Mouse (Mus musculus) megakaryocyte progenitor cell, adult 5-6 weeks (primary cell): ENCODE results near the gene Faap24. TPM values are rescaled to one million over a fixed set of nuclear protein-coding genes. Genes with fewer than 3 reads are reported as not detected.

Experiments
- ATAC-seq: replicated peaks from 2 replicates; pipeline ENCODE4 v1.8.0; 2016; ENCODE audit warnings: mild to moderate bottlenecking, moderate TSS enrichment, inconsistent platforms; ENCODE audit not compliant: poor library complexity
- total RNA-seq, 2 experiments: library from RNA; stranded (forward) in 1 of 2; stranded (reverse) in 1 of 2; fragments of 157-497, 149-512 nt in 1 of 2; fragments of 200-1000 nt in 1 of 2; gene quantifications; 2 replicates each; pipeline versions ENCODE4 v1.2.3 to v1.2.4; 2015 to 2017

Gene Faap24
- total RNA-seq (2015) (17.2 and 24.1 TPM in 2 replicates), total RNA-seq (2017) (16.3 and 18.9 TPM in 2 replicates)

DNA sequence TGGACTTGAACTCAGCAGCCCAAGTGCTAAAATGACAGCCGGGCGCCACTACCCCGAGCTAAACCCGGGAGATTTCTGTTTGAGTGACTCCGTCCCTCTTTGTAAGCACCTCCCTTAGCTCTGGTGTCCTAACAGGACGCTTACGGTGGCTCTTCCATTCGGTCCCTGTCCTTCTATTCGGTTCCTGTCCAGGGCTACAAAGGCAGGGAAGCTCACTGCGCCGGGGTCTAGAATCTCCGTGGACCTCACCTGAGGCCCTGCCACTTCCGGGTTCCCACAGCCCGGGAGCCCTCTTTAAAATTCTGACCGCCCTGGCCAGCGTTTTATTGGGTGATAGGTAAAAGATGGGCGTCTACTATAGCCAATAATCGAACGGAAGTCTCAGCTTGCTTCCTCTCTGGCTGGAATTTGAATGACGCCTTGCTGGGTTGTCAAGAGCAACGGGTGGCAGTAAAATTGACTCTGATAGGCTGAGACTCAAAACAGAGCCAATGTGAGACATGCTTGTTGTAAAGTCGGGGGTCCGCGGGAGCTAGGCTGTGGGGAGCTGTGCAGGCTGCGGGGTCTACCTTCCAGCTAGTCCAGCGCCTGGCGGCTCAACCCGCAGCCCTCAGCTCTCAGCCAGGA is at the start of gene Faap24, which contains the start of gene Cep89:
Gene Faap24, minus strand, starts transcription at position 295 of the 627 bp plus-strand sequence.
Gene Cep89, plus strand, starts transcription at position 494 of the 627 bp plus-strand sequence.
- peak; percentile 91 for ATAC-seq

DNA sequence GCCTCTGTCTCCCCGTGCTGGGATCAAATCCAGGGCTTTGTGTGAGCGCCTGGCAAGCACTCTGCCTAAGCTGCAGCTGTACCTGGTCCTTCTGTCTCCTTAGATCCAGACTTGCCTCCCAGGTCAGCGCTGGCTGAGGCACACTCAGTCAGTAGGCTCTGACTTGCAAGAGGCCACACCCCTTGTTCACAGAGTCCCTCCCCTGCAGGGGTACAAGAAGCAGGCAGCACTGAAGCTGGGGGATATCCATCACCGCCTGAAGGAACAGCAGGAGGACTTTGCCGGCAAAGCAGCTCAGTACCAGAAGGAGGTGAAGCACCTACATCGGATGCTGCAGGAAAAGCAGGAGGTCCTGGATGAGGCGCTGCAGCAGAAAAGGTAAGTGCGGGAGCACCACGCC is 38.6 kb upstream of the Faap24 start:
- ATAC-seq: no peak

GRCm38 (mm10) chr7:35428146-35428545 is 31.5 kb upstream of the Faap24 start:
- ATAC-seq: no peak

- peak; percentile 57 for ATAC-seq
Measured at GRCm38 (mm10) chr7:35423071-35423470, 26.4 kb upstream of the Faap24 start.

DNA sequence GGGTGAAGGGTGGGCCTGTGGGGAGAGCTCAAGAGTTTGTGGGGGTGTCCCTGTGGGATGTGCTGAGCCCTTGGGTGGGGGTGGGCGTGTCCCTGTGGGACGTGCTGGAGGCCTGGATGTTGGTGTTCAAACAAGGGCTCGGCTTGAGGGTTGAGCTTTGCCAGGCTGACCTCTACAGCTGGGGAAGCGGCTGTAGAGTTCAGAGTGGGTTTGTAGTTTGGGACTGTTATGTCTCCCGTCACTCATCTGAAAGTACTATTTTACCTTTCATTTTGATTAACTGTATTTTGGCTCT is 20.0 kb upstream of the Faap24 start:
- no peak for ATAC-seq

DNA sequence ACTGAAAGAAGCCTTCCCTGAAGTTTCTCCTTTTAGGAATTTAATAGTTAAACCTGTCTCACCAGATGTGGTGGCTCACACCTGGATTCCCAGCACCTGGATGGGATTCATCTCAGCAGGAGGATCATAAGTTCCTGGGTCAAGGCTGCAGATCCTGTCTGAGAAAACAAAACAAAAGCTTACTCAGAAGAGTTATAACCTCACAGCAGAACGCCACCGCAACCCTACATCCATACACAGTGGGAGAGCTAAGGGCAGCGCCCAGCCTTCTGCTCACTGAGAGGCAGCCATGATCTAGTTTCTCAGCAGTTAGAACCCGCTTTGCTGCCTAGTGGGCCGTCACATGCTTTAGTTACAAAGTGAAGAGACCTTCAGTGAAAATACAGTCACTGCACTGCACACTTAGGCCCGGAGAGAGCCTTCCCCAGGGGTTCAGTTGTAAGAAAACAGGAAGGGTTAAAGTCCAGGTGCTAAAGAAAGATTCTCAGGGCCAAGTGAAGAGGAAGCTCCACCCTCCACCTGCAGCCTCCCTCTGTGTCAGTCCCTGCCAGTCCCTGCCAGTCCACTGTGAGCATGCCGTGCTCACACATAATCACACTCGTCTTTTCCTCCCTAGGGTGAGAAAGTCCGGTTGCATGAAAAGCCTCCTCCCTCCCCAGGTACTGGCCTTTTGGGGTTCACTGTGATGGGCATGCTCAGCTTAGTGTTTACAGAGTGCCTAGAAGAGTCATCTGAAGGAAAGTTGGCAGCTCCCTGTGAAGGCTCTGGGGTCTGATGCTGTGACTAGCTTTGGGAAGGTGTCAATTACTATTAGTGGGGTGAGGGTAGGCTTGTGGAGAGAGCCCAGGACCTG is 19.4 kb upstream of the Faap24 start:
- no peak for ATAC-seq

DNA sequence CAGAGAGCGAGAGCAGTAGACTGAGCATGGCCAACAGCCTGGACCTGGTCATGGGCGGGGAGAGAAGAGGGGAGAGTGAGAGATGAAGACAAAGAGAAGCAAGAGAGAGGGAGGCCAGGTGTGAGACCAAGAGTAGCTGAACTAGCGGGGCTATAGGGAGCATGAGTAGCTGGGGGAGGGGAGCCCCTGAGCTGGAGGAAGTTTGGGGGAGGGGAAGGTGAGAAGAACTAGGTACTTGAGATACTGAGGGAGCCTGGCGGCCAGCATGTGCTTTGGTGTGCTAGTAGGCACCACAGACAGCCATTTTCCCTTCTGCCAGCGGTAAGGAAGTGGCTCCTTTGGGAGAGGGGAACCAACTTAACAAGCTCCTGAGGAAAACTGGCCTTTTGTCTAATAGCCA is 18.6 kb upstream of the Faap24 start:
- no peak for ATAC-seq

DNA sequence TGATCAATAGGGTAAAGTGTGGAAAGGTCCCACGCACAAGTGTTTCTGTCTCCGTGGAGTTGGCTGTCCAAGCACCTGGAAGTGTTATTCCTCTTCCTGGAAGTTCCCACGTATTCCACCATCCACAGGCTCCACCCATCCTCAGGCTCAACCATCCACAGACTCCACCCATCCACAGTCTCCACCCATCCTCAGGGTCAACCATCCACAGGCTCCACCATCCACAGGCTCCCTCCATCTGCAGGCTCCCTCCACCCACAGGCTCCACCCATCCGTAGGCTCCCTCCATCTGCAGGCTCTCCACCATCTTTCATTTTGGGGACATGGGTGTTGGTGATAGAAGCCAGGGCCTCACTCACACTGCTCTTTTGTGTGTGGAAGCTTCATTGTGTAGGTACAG is 4.5 kb upstream of the Faap24 start:
- ATAC-seq: no peak

- peak; percentile 40 for ATAC-seq
Measured at GRCm38 (mm10) chr7:35395734-35396456, 741 bp downstream of the Faap24 start.

DNA sequence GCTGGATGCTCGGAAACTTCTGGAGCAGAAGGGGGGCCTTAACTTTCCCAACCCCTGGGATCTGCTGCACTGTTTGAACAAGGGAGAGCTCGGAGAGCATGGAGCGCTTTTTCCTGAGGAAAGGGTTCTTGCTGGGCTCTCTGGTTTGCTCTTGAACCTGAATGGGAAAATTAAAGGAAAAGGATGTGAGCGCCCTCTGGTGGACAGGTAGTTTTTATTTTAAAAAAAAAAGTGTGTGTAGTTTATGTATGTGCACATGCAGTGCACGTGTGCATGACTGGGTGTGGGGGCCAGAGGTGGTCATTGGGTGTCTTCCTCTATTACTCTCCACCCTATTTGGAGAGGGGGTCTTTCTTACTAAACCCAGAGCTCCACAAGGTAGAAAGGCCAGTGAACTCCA is 3.7 kb downstream of the Faap24 start:
- ATAC-seq: no peak

DNA sequence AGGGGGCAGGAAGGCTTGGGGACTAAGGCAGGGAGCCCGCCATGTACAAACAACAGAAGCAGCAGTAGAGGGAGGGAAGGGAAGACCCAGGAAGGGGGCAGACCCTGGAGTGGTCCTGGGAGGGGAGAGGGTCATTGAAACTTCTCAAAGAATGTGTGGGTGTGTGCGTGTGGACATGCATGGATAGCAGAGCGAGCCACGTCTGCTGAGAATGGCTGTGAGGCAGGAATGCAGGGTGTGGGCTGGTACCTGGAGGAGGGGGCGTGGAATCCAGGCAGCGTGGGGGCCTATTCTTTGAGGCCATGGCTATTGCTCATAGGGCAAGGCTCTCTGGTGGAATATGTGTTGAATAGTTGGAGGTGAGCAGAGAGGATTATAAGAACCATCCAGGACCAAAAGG is 7.9 kb downstream of the Faap24 start:
- no peak for ATAC-seq

DNA sequence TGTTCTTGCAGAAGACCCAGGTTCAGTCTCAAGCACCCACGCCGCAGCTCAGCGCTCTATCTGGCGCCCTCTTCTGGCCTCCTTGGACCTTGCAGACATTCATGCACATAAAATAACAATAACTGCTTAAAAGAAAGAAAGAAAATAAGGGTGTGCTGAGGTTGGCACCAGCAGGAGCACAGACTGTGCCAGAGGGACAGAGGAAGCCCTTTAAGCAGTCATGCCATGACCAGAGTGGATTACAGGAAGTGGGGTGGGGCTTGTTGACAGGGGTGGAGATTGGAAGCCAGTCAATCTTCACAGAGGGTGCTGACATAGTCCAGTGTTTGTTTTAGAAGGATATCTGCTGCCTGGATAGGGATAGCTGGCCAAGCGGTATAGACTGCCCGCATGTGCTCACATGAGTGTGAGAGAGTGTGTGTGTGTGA is 10.1 kb downstream of the Faap24 start:
- peak; percentile 68 for ATAC-seq

GRCm38 (mm10) chr7:35382706-35383353 is 13.8 kb downstream of the Faap24 start:
- peak; percentile 12; the same call in 1 of the 2 replicates for ATAC-seq

- ATAC-seq: peak; percentile 49
Measured at GRCm38 (mm10) chr7:35381861-35382260, 14.8 kb downstream of the Faap24 start.

- no peak for ATAC-seq
Measured at GRCm38 (mm10) chr7:35380351-35380750, 16.3 kb downstream of the Faap24 start.

GRCm38 (mm10) chr7:35379492-35380119 is 17.0 kb downstream of the Faap24 start:
- ATAC-seq: peak; percentile 59

DNA sequence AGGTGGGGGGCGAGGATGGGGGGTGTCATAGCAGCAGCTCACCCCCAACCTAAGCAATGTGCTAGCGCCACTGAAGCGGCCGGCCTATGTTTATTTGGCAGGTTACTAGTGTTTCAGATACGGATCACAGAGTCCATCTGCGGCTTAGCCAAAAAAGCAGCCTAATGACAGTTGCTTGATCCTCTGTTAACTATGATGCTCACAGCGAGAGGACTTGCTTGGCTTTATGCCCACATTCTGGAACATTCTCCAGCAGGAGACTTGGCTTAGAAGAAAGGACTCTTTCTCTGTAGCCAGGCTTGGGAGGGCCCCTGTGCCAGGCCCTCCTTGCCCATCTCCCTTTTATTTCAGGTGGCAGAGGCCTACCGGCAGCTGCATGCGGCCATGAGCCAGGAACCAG is 20.0 kb downstream of the Faap24 start:
- no peak for ATAC-seq

DNA sequence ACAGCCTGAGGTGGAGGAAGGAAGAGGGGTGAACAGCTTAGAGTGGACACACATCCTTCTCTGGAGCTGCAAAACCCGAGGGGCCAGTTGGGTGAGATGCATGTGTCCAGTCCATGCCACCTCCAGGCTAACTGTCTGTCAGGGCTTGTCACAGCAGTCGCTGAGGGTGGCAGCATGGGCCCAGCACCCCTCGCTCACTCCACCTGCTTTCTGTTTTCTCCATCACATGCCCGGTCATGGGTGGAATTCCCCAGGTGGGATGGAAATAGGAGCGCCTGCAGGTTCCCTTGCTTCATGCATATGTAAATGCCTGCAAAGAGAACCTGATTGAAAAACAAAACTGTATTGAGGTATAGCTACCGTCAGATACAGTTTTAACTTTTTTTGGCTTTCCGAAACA is 22.4 kb downstream of the Faap24 start:
- ATAC-seq: no peak

- peak; percentile 46; the same call in 1 of the 2 replicates for ATAC-seq
Measured at GRCm38 (mm10) chr7:35373146-35373989, 23.3 kb downstream of the Faap24 start.
